Mouse (Mus musculus) cerebellum, adult 18-20 months (tissue): ENCODE data around the gene Inafm2.
A peak's percentile ranks its signal among the peaks of the same experiment; 100 is the strongest.

Source experiments
- DNase-seq, 2 experiments: peaks; one replicate each; pipeline ENCODE4 v3.0.0; 2021

Gene Inafm2

DNA sequence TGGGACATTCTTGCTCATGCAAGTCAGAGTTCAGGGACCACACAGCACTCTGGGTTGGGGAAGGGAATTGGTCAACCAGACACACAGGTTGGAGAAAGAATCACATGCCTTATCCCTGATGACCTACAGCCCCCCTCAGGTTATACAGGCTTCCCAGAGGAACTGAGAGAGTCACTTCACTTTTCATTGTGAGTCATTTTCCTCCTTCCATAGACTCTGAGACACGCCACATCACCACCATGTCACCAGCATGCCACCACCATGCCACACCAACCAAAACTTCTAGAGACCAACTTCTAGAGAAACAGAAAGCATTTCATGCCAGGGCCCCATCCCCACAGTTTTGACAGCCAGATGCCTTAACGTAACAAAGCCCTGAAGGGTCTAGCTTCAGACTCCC, 18.7 kb upstream of the Inafm2 start:
- no peak for DNase-seq

GRCm38 (mm10) chr2:118727911-118728310, 17.6 kb upstream of the Inafm2 start:
- no peak for DNase-seq

DNA sequence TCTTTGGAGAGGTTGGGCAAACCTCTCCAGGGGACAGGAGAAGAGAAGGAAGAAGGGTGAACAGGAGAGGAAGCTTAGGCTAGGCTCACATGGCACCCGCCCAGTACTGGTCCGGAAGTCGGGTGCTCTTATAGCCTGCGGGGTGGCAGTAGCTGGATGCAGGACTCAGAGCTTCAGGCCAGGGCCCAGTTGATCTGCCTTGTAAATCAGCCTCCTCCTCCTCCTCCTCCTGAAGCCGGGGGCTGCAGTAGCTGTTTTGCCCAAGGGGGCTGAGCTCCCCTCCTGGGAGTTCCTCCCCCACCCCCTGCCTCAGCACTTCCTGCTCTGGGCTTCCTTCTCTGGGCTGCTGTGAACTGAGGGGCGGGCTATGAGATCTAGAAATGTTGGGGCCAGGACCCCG, 17.2 kb upstream of the Inafm2 start, which contains the start of gene Plcb2:
Gene Plcb2, minus strand, starts transcription at position 102 of the 400 bp plus-strand sequence.
- no peak for DNase-seq

- no peak for DNase-seq
Observed at GRCm38 (mm10) chr2:118729194-118729593, 16.4 kb upstream of the Inafm2 start.

- DNase-seq: no peak
Observed at GRCm38 (mm10) chr2:118729816-118730621, 15.5 kb upstream of the Inafm2 start.

- DNase-seq: no peak
Observed at GRCm38 (mm10) chr2:118730622-118730915, 15.0 kb upstream of the Inafm2 start.

DNA sequence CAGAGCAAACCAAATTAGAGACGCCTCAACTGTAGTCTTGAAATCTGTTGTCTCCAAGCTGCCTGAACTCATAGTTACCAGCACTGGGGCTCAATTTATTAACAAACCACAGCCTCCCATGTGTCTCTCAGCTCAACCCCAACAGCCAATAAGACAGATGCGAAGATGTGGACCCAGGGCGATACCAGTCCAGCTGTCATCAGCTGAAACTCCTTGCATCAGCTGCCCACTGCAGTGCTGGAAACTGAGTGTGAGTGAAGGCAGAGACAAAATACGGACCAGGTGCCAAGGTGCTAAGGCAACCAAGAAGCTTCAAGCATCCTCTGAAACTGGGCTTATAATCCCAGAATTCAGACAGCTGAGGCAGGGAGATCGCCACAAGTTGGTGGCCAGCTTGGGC, 13.6 kb upstream of the Inafm2 start:
- DNase-seq: no peak

DNA sequence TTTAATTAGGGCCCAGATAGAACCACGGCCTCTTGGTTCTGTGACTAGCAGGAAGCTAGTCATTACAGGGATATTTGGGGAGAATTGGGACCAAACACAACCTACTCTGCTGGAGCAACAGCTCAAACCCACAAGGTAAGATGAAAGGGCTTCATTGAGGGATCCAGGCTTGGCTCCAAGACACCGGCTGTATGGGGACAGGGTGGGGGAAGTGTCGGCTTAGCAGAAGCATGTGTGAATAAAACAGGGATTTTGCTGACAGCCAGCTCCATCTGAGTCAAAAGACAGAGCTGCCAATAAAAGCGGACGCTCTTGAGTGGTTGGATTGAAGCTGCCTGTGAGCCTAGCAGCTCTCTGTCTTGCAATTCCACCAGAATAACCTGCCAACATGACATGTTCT, 12.2 kb upstream of the Inafm2 start:
- DNase-seq: no peak

DNA sequence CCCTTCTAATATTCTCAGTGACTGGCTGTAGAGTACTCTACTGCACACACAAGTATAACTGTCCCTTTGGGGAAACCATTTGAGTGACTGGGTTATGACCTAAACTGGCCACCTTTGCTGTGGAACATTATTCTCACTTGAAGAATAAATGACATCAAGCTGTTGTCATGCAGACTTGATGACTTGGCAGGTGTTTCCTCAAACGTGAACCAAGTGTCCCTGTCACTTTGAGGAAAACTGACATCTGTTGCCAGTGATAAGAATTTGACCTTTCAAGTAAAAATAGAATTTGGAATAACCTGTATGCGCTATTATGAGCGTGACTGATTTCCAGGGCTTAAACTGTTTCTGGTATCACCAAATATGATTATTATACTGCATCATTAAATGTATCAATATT, 5.2 kb upstream of the Inafm2 start:
- no peak for DNase-seq

- no peak for DNase-seq
Observed at GRCm38 (mm10) chr2:118741183-118741582, 4.4 kb upstream of the Inafm2 start.

GRCm38 (mm10) chr2:118743261-118743943, 2.2 kb upstream of the Inafm2 start:
- DNase-seq: peak; percentile 56 to 64

- no peak for DNase-seq
Observed at GRCm38 (mm10) chr2:118744621-118745020, 937 bp upstream of the Inafm2 start.

GRCm38 (mm10) chr2:118745915-118746901, 650 bp downstream of the Inafm2 start:
- DNase-seq: peak; percentile 51 to 62

DNA sequence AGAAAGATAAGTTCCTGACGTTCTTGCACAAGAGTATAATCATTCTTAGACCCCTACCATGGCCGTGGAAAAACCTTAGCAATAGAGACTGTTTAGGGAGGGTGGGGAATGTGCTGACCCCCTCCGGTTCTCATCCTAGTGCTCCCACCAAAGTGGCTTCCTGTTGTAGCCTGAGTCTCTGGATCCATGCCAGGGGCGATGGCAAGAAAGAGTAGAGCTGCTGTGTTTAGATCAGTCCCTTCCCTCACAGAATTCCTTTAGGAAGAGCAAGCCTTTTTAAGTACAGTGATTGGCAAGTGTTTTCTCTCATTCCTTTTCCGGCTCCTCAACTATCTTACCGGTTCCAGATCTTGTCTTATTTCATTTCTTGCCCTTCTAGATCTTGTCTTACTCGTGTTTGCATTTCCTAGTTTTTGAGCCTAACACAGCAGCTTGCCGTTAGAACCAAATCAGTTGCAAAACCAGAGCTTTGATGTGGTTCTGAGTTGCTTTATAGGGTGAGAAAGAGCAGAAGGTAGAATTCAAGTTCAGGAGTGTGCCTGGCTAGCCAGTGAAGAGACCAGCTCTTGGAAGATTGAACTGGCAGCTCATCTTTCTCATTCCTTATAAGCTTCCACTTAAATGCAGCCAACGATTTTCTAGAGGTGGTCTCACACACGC, 1.9 kb downstream of the Inafm2 start:
- DNase-seq: peak; percentile 52 to 60

GRCm38 (mm10) chr2:118749341-118749884, 3.9 kb downstream of the Inafm2 start:
- no peak for DNase-seq

DNA sequence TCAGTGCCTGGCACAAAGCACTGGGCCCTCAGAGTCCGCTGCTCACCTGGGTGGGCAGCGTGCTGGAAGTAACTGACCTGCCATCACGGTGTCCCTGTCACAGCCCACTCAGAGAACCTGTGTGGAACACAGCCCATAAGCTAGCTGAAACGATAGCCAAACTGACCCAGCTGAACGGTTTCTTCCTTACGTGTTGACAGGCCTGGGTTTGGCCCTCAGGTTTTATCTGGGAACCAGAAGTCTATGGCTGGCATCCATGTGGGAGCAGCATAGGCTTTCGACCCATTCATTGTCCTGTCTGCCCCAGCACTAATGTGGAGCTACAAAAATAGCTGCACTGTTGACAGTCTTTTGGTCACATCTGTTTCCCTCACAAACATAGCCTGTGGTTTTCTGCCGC, 4.9 kb downstream of the Inafm2 start:
- no peak for DNase-seq

DNA sequence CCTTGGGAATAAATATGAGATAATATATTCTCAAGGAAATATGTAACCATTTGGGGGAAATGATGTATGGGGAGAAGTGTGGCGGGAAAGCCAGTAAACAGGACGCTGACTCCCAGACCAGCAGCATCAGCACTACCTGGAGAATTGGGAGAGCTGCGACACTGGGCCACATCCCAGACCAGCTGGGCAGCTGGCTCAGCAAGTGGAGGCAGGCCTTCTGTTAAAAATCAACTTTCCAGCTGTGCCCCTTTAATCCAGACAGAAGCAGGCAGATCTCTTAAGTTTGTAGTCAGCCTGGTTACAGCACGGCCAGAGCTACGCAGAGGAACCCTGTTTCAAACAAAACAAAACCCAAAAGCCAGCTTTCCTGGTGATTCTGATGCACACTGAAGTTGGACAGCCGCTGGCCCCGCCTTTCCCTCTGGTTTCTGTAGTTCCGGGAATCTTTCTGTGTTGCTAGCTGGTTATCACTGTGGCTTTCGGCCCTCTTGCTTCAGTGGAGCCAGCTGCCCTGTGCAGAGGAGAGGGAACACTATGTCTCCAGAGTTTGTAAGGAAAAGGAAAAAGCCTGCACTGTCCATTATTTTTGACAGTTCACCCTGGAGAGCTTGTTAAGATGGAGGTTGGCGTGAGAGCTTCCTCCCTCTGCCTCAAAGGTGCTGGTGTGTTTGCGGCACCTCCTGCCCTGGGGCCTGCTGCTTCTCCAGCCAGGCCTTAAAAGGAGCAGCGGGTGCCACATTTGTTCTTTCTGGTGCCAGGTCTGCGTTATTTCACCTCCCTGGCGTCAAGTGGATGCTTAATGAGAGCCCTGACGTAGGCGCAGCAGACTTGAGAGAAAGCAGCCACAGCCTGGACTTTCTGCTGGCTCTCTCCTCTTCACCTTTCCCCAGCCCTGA, 6.6 kb downstream of the Inafm2 start:
- DNase-seq: no peak

DNA sequence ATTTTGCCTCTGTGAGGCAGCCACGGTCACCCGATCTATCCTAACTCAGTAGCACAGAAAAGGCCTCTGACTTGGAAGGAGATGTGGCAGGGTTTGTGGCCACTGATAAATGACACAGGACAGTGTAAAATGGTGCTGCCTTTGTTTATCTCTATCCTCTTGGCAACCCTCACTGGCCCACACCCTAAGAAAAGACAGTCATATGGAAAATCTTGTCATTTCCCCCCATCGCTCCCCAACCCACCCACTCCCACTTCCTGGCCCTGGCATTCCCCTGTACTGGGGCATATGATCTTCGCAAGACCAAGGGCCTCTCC, 7.2 kb downstream of the Inafm2 start:
- no peak for DNase-seq

DNA sequence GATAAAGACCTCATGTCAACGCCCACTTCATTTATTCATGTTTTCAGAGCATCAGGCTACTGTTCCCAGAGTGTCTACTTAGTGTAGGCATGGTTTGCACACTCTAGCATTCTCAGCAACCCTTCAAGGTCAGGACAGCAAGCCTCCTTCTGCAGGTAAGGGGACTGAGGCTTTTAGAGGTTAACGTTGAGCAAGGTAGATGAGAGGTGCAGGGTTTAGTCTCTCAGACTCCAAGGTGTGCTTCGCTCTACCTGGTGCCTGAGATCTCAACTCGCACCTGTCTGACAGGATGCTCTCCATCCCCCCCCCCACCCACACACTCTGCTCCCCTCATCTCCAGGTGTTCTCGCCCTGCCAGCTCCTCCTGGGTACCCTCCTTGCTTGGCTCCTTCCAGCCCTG, 8.6 kb downstream of the Inafm2 start:
- no peak for DNase-seq

DNA sequence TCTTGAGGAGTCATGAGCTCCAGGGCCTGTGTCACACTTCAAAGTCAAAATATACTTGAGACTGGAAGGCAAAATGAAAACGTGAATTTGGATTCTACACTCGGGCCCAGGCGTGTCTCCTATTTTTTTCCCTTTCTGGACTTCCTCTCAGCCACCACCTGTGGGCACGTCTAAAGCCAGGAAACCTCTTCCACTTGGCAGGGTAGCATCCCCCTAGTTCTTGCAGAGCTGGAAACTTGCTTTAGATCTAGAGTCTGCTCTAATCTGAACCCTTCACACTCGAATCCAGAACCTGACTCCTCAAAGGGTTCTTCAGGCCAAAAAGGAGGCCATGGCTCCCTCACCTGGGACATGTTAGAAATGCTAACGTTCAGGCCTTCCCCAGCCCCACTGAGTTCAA, 9.8 kb downstream of the Inafm2 start:
- no peak for DNase-seq

DNA sequence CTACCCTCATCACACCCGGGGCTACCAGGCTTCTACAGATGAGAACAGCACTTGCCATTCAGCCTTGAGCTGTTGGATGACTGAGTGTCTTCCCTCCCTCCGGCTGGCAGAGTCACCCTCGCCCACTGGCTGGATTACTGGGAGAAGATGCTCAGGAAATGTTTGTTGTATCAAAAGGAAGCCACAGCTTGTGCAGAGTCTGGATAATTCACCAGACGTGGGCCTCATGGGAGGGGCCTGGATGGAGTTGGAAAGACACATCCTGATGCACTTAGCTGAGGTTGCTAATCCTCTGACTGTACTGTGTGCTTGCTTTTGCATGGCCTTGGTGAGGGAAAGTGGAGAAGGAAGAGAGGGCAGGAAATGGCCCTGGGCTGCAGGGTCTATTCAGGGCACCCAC, 10.5 kb downstream of the Inafm2 start:
- no peak for DNase-seq

- peak; percentile 52 to 53 for DNase-seq
Observed at GRCm38 (mm10) chr2:118759828-118760227, 14.3 kb downstream of the Inafm2 start.
